9 mouse cellular contexts compared by ENCODE assay signal in the genomic region with DNA sequence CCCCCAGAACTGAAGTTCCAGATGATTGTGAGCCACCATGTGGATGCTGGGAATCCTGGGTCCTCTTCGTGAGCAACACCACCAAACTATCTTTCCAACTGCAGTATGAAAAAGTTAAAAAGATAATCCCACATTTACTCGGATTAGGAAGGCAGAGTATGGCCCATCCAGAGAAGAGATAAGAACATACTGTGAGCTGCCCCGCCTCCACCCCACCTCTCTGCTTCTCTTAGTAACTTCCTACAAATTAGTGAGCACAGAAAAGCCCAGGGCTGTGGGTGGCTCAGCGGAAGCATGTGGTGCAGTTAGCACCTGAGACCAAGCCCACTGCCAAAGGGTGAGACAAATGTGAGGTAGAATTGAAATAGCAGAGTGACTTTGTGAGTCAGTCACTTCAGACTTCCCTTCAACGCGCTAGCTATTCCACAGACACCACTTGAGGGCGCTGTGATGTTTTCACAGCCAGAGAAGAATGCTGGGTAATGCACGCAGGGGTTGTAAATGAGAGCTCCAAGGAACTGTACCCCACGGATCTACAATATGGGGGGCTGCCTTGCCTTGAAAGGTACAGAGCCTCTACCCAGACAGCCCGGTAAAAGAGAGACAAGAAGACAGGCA.
DNase-seq lines count a peak whose midpoint lies in the region; ATAC-seq lines count a peak whose summit lies in the region.
"Had no signal": no experiment of that assay in that cellular context is flagged by ENCODE, and none has a peak within 500 bp of the region (broad histone marks: within the 10 kb centered on the region; RNA-seq: fewer than 3 reads in every experiment).

No protein-coding gene starts in this region.

- H3K36me3 ChIP-seq in midbrain, embryonic 10.5 days = no peaks in the 10 kb centered on the region
- H3K36me3 ChIP-seq in midbrain, embryonic 16.5 days (ENCODE audit: control insufficient read depth, insufficient read depth, low read length) = no peaks in the 10 kb centered on the region
- H3K36me3 ChIP-seq in midbrain, embryonic 15.5 days (replicated peaks) = no peaks in the 10 kb centered on the region
- H3K36me3 ChIP-seq: neural tube, embryonic 12.5 days had no signal

- no peak overlapping the region for H3K4me2 ChIP-seq in midbrain, embryonic 16.5 days (ENCODE audit: low read length)
- H3K4me2 ChIP-seq in midbrain, embryonic 15.5 days = no peak overlapping the region
- H3K4me2 ChIP-seq: neural tube, embryonic 12.5 days had no signal

- H3K27ac ChIP-seq in midbrain, embryonic 10.5 days (replicated peaks) = no peak overlapping the region
- no peak overlapping the region for H3K27ac ChIP-seq in midbrain, embryonic 16.5 days (ENCODE audit: low read length)
- H3K27ac ChIP-seq in midbrain, embryonic 15.5 days = no peak overlapping the region
- H3K27ac ChIP-seq: neural tube, embryonic 12.5 days had no signal

- DNase-seq in midbrain, embryonic 10.5 days (ENCODE audit: low spot score) = peak; percentile 32
- peak; percentile 75 for DNase-seq in adrenal gland, postnatal 14 days
- peak; percentile 17 to 45 for DNase-seq in frontal cortex, postnatal 25 days (ENCODE audit: low spot score in 2 of 2)
- DNase-seq in kidney, postnatal 36 days = peak; percentile 11 to 71
- peak; percentile 21 to 24 for DNase-seq in lung, adult 18-20 months
- DNase-seq in right cerebral cortex, postnatal 4 days = peak; percentile 57

- H3K9ac ChIP-seq in midbrain, embryonic 16.5 days (ENCODE audit: low read depth, low read length) = no peak overlapping the region
- no peak overlapping the region for H3K9ac ChIP-seq in midbrain, embryonic 15.5 days
- H3K9ac ChIP-seq: neural tube, embryonic 12.5 days had no signal

- H3K4me1 ChIP-seq in midbrain, embryonic 10.5 days = 0 out of 2 replicates have a peak, but pooled peaks cover 2% of the 10 kb centered on the region
- H3K4me1 ChIP-seq in midbrain, embryonic 16.5 days (ENCODE audit: control insufficient read depth, insufficient read depth, low read length) = no peaks in the 10 kb centered on the region
- H3K4me1 ChIP-seq in midbrain, embryonic 15.5 days = no peaks in the 10 kb centered on the region
- H3K4me1 ChIP-seq: neural tube, embryonic 12.5 days had no signal

- H3K9me3 ChIP-seq in midbrain, embryonic 10.5 days (replicated peaks) = no peaks in the 10 kb centered on the region
- H3K9me3 ChIP-seq in midbrain, embryonic 16.5 days (replicated peaks; ENCODE audit: control insufficient read depth, low read length, poor library complexity, severe bottlenecking) = no peaks in the 10 kb centered on the region
- no peaks in the 10 kb centered on the region for H3K9me3 ChIP-seq in midbrain, embryonic 15.5 days
- H3K9me3 ChIP-seq: neural tube, embryonic 12.5 days had no signal

- WGBS in midbrain, embryonic 10.5 days = 43% methylated on average over 10 of the region's 10 CpGs
- WGBS in midbrain, embryonic 16.5 days = 45% methylated on average over 10 of the region's 10 CpGs
- 48% methylated on average over 10 of the region's 10 CpGs for WGBS in midbrain, embryonic 15.5 days

- ATAC-seq in midbrain, embryonic 16.5 days = no peak
- ATAC-seq in midbrain, embryonic 15.5 days (replicated peaks) = no peak

- no peak overlapping the region for H3K4me3 ChIP-seq in midbrain, embryonic 10.5 days
- no peak overlapping the region for H3K4me3 ChIP-seq in midbrain, embryonic 16.5 days (ENCODE audit: low read depth, low read length)
- H3K4me3 ChIP-seq in midbrain, embryonic 15.5 days = no peak overlapping the region
- H3K4me3 ChIP-seq: neural tube, embryonic 12.5 days had no signal

- no peaks in the 10 kb centered on the region for H3K27me3 ChIP-seq in midbrain, embryonic 10.5 days (ENCODE audit: low read depth, poor library complexity, severe bottlenecking)
- H3K27me3 ChIP-seq in midbrain, embryonic 16.5 days (ENCODE audit: control insufficient read depth, insufficient read depth, low read depth, low read length) = no peaks in the 10 kb centered on the region
- H3K27me3 ChIP-seq in midbrain, embryonic 15.5 days (replicated peaks) = no peaks in the 10 kb centered on the region
- H3K27me3 ChIP-seq: neural tube, embryonic 12.5 days had no signal

Comparison
In these comparisons a context has a peak if more than half of its experiments do, and no peak if none do; other contexts are left out.
1. DNase-seq: peak in every context shown above with its lines; median percentile 75 in adrenal gland, postnatal 14 days; 57 in right cerebral cortex, postnatal 4 days; 41 in kidney, postnatal 36 days; 32 in midbrain, embryonic 10.5 days; 31 in frontal cortex, postnatal 25 days; 22 in lung, adult 18-20 months.